Mouse (Mus musculus): ENCODE results near the gene Nol6.

- no peak for TF ChIP-seq CTCF (IDR thresholded peaks at IDR 0.05; ENCODE audit: low read depth)
- TF ChIP-seq EP300 (IDR thresholded peaks at IDR 0.05; ENCODE audit: low read depth), result no peak
Measured at GRCm38 (mm10) chr4:41151186-41151585, 26.9 kb upstream of the Nol6 start.
